Mouse (Mus musculus) megakaryocyte-erythroid progenitor cell, adult 5-6 weeks (primary cell): Measurements from ENCODE around the gene Phf19. TPM values are rescaled to one million over a fixed set of nuclear protein-coding genes. Genes with fewer than 3 reads are reported as not detected.

ENCODE experiments used
- ATAC-seq: replicated peaks from 2 replicates; pipeline ENCODE4 v1.8.0; 2016; ENCODE audit warnings: mild to moderate bottlenecking, inconsistent platforms; ENCODE audit not compliant: severe bottlenecking, poor library complexity, low FRiP score, low TSS enrichment
- total RNA-seq, 2 experiments: library from RNA; stranded (forward) in 1 of 2; stranded (reverse) in 1 of 2; fragments of 200-1000, 215-1000 nt in 1 of 2; fragments of >200 nt in 1 of 2; fragmentation: Nextera tagmentation in 1 of 2; gene quantifications; 2 replicates each; pipeline ENCODE4 v1.2.3; 2014 to 2017

Gene Phf19
- total RNA-seq, 2 experiments from 2014 or later: 3.2 to 12.0 TPM

DNA sequence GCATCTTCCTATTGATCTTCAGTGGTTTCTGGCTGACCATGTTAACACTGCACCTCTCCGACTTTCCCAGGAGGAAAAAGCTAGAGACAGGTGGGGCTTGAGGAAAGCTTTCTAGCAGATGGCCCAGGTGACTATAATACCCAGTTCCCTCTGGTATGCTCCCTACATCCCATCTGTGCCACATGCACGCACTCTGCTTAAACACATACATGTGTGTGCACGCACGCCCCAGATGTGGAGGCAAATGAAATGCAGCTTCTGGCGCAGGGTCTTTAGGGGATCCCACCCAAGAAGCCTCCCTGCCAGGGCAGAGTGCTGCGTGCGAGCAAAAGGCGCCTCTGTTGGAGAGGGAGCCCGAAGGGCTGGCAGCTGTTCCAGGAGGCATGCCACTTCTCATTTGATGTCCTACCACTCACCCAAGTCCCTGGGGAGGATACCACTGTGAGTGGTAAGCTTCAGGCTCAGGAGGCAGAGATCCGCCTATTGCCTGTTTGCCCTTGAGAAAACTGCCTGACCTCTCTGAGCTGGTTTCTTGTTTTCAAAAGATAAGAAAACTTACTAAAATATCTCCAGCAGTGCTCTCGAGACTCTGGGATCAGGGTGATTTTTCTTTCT lies 27.3 kb upstream of the Phf19 start:
- no peak for ATAC-seq

- ATAC-seq: no peak
These were observed 26.4 kb upstream of the Phf19 start for GRCm38 (mm10) chr2:34940246-34940645.

GRCm38 (mm10) chr2:34938269-34939208 lies 24.7 kb upstream of the Phf19 start:
- peak; percentile 50 for ATAC-seq

DNA sequence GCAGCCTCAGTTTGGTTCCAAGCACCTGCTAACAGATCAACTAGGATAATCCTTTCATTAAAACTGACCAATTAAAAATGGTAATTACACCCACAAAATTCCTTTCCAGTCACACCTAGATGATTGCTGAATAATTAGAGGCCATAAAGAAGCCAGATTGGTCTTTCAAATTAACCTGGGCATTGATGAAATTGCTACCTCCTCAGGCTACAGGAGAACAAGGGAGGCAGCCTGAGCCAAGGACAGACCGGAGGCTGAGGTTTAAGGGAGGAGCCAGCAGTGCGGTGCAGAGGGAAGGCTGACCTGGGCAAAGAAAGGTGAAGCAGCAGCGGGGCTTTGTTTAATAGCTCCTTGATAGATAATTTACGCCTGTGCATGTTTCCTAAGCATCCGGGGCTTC lies 23.6 kb upstream of the Phf19 start:
- 0 out of 2 replicates have a peak, but pooled peaks have one; percentile 41 for ATAC-seq

DNA sequence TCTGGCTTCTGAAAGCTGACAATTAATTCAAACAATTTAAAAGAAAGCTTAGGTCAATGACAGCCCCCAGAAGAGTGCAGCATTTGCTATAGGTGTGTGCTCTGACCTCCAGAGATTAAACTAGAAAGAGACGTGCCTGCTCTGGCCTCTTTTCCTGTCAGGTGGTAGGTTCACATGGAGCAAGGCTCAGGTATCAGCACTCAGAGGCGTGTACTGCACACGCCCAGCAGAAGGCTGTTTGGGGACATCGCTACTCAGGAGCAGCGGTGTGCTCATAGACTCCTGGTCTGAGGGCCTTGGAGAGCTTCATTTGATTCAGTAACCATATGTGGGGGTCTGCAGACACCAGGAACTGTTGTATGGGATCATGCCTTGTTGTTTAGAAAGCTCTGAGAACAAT lies 13.5 kb upstream of the Phf19 start:
- ATAC-seq: no peak

DNA sequence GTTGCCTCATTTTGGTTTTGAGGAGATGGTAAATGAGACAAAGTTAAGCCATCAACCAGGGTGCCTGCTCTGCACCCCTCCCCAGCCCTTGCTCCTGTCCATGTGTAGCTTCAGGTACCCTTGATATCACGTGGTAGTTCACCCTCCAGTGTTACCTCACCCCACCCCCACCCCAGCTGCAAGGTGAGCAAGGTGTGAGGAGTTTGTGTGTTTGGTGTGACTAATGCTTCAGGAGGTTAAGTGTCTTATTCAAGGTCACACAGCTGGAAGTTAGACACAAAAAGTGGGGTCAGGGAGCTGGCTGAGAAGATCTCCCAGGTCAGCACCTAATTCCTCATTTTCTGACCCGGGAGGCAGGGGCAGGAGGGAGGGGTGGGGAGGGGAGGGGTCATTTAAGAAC lies 8.9 kb upstream of the Phf19 start:
- ATAC-seq: no peak

DNA sequence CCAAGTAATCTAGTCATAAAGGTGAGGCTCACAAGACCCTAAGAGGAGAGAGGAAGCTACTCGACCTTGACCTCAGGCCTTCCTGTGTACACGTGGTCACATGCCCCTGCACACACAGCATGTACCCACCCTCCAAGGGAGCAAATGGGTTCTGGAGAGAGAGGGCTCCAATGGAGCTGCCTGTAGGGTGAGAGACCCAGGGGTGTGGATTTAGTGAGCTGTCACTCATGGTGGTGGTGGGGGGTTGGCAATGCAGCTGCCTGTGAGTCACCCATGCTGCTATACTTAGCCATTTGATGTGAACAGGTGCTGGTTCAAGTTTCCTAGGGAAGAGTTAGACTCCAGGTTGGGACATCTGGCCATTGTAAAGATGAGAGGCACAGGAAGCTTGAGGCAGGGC lies 6.3 kb upstream of the Phf19 start:
- ATAC-seq: 0 out of 2 replicates have a peak, but pooled peaks have one; percentile 22

DNA sequence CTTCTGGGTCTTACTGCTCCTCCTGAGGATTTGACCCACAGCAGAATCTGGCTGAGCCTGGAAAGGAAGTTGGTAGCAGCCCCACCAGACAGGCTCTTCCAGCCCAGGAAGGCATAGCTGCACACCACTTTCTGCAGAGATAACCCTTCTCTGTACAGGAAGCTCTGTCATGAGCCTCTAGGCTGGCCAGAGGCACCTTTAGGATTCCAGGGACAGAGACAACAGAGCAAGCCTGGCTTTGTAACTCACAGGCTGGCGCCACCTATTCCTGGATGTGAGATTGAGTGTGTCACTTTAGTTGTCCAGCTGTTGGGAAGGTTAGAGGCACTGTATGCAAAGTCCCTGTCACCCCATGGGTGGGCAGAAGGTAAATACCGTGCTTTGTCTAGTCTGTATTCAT lies 1.3 kb upstream of the Phf19 start:
- ATAC-seq: no peak

GRCm38 (mm10) chr2:34914823-34915082 lies 927 bp upstream of the Phf19 start:
- ATAC-seq: no peak

DNA sequence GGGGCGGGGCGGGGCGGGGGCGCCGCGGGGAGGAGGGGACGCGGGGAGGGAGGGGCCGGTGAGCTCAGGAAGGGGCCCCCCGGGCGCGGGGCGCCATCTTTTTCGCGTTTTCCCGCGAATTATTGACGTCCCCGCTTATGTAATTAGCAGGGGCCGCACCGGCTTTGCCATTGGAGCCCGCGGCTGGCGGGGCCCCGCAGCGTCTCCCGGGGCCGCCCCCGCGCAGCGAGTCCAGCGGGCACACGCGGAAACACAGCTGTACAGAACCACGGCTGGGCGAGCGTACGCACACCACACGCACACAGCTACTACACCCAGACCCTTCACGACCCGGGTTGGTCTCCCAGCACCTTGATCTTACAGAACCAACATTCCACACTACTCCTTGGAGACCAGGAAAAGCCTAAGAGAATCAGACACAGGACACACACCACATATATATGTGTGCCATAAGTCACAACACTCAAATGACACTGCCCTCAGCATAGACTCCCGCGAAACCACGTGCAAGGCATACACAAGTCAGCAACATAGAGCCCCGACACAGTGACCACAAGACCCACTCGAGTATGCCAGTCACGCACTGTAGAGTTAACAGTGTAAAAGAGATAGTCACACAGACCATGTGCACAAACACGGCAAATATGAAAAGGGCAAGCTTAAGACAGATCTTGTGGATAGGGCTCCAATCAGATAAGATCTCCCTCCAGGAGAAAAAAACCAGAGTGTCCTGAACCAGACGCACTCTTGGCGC lies 420 bp upstream of the Phf19 start:
- ATAC-seq: peak; percentile 72

GRCm38 (mm10) chr2:34912613-34913012 lies 1.2 kb downstream of the Phf19 start:
- no peak for ATAC-seq

DNA sequence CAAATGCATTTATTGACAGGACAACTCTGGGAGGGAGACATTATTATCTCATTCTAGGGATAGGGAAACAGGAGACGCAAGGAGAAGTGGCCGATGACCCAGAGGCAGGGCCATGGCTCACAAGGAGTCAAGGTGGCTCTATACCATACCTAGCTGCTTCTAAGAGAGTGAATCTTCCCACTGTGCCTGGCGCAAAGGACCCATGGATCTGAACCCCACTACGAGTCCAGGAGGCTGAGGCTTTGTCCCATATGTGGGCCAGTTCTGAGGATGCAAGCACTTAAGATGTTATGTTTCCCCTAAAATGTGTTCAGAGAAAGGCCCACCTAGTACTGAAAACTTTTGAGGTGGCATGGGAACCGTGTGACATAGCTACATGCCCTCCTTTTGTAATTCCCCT lies 2.0 kb downstream of the Phf19 start:
- no peak for ATAC-seq

DNA sequence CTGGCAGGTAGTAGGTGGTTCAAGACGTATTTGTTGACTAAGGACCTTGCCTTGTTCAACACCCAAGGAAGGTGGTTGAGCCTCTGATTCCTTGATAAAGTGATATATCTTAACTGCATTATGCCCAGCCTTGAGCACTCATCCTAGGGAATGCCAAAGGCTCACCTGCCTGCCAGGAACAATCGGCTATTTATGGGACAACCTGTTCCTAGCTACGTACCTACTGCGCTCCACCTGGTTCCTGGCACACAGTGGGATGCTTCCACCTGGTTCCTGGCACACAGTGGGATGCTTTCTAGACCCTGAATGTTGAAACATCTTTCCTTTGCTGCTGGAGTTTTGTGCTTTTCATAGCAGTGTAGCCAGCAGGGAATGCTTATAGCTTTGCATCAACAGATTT lies 4.1 kb downstream of the Phf19 start:
- no peak for ATAC-seq

DNA sequence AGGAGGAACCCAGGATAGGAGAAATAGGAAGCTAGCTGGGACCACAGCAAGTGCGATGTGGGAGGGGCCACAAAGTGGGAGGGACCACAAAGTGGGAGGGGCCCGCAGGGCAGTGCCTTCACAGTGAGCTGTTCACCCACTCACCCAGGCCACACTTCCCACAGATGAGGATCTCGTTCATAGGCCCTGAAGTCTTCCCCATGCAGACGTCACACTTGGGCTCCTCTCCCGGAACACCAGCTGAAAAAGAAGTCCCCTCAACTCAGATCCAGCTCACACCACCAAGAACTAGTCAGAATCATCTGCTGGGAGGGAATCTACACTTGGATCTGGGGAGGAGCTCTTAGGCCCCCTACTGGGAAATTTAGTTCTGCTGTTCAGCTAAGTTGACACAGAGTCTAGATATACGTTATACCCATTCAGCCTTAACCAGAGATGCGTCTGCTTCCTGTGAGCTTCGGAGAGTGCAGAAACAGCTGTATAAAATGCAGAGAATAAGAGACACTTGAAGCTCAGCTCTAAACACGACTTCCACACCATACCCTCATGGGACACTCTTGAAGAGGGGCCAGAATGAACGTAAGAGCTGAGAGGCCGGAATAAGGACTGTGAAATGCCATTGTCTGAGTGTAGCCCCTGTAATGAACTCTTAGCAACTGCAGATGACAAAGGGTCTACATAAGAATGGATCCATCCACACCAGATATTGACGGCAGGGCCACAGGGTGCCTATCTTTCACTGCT lies 6.8 kb downstream of the Phf19 start:
- ATAC-seq: peak; percentile 23

DNA sequence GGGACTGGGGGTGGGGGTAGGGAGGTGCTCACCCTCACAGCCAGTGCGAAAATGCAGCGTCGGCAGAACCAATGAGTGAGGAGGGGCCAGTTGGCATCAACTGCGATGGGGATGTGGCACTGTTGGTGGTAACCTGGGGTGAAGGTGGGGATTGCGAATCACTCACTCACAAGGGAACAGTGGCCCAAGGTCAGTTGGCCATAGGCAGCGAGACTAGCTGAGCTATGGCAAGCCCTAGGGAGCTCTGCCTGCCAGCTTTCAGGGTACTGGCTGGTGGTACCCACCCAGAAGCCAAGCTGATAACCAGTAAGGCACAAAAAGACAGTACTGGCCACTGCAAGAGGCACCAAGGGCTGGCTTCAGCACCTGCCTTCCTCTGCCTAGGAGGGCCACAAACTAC lies 7.4 kb downstream of the Phf19 start:
- ATAC-seq: peak; percentile 2; the same call in 1 of the 2 replicates

GRCm38 (mm10) chr2:34904849-34905542 lies 8.8 kb downstream of the Phf19 start:
- ATAC-seq: peak; percentile 92

- no peak for ATAC-seq
These were observed 10.0 kb downstream of the Phf19 start for GRCm38 (mm10) chr2:34903652-34904405.

GRCm38 (mm10) chr2:34903191-34903590 lies 10.6 kb downstream of the Phf19 start:
- ATAC-seq: no peak
